Mouse (Mus musculus): ENCODE data around the gene Rph3al. TPM values are rescaled to one million over a fixed set of nuclear protein-coding genes. Genes with fewer than 3 reads are reported as not detected.

Gene Rph3al
- total RNA-seq, 2 experiments from 2014 or later = 5.6 to 7.5 TPM

DNA sequence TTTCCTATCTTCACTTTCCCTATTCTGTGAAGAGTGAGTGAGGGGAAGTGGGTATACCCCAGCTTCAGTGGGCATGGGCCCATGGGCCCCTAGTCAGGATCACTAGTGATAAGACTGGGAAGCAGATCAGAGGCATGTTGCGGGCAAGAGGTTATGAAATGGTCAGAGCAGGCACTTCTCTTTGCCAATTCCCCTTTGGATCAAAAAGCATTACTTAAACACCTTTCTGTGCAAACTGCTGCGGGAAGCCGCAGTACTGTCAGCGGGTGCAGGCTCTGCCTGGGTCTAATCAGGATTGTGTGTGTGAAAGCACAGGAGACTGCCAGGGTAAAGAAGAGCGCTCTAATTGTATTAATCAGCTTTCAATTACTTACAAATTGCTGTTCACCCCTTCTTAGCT is 67.8 kb downstream of the Rph3al start:
- ATAC-seq (replicated peaks; ENCODE audit: low FRiP score, poor library complexity, severe bottlenecking) = no peak

DNA sequence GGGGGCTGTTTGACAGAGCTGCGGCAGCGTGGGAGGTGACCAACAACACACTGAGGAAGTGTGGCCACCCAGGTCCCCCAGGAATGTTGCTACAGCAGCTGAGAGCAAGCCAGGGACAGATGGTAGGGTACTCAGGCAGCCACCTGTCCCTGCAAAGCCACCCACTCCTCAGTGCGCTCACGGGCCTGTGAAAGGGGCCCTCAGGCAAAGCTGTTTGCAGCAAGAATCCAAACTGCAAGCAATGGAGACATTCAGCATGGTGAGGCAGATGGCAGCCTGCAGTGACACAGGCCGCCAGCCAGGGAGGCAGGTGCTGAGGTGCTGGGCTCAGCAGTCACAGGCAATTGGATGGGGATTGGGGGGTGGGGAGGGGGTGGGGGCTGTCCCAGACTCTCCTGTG is 68.3 kb downstream of the Rph3al start:
- no peak for ATAC-seq (replicated peaks; ENCODE audit: low FRiP score, poor library complexity, severe bottlenecking)

DNA sequence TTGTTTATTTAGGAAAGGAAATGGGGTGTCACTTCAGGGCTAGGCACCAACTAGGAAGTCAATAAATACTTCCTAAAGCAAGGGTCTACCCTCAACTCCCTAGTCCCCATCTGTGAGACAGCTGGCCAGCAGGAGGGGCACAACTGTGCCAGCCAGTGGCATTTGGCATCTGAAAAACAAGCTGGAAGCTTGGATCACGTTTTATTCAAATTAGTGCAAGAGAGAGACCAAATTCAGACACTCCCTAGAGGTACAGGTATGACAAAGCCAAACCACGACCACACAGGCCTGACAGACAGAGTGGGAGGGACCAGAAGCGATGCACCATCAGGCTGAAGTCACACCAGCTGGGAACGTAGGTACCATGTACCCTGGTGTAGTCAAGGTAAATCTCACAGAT is 71.4 kb downstream of the Rph3al start:
- ATAC-seq (replicated peaks; ENCODE audit: low FRiP score, poor library complexity, severe bottlenecking) = no peak

DNA sequence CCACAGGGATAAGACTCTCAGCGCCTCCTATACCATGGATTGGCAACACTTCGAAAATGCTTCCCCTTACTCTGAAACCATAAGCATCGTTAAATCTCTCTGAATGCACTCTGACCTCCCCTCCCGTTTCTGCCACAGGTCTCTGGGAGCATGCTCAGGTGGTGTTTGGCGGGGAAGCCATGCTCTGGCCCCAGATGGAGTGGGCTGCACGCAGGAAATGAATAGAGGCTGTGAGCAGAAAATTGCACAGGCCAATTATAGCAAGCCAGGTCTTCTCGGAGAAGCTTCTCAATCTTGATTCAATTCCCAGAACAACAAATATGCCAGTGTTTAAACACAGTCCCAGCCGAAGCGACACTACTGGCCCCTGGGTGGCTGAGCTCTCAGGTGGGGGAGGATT is 72.4 kb downstream of the Rph3al start:
- ATAC-seq (replicated peaks; ENCODE audit: low FRiP score, poor library complexity, severe bottlenecking) = no peak

DNA sequence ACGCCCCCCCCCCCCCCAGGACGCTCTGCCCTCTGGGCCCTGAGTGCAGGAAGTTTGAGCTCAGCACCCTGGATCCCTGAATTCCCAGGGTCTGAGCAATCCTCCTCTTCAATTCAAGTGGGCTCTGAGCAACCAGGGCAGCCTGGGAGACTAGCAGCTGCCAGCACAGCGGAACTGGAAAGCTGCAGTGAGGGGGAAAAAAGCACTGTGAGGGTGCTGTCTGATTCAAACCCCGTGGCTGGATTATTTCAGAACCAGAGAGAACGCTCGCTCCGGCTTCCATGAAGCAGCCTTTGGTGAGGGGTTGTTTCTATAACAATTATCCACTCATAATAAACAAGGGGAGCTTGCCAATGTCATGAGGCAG is 73.0 kb downstream of the Rph3al start:
- no peak for ATAC-seq (replicated peaks; ENCODE audit: low FRiP score, poor library complexity, severe bottlenecking)

DNA sequence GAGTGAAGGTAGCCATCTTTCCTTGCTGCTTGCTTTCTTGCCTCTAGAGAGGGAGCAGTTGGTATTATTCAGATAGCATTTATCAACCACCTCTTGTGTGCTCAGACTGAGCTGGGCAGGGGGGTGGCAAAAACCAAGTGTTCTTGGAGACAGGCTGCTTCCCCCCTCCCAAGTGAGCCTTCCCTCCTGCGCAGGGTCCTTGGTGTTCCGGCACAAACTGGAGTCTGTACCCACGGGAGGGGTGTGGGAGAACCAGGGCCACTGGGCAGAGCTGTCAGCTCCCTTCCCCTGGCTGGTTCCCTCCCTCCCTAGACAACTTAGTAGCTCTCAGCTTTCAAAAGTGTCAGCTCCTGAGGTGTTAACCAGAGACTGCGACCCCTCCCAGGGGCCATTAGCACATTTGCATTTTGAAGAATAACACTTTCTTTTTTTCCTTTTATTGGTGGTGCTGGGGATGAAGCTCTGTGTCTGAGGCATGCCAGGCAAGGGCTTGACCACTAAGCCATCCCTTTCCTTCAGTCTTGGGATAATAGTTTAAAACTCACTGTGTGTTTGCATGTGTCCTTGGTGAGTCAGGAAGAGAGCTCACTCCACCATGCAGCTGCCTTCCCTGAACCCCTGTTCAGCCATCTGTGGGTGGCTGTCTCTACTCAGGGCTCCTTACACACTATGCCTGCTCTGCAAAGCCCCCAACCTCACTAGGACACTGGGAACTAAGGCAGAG is 73.5 kb downstream of the Rph3al start:
- ATAC-seq (replicated peaks; ENCODE audit: low FRiP score, poor library complexity, severe bottlenecking) = no peak

DNA sequence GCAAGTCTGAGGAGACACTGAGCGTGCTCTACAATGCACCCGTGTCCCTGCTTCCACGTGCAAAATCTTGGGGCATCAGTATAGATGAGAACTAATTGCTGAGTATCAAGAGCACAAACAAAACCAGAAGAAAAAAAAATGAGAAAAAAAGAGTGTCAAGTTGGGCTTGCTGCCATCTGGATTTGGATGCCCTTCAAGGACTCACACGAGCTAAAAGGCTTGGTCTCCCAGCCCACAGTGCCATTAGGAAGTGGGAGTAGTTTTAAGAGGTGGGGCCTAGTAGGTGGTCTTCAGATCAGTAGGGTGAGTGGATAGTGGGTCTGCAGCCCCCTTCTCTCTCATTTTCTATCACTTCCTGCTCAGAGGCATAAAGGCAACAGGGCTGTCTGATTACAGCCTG is 75.8 kb downstream of the Rph3al start:
- no peak for ATAC-seq (replicated peaks; ENCODE audit: low FRiP score, poor library complexity, severe bottlenecking)

DNA sequence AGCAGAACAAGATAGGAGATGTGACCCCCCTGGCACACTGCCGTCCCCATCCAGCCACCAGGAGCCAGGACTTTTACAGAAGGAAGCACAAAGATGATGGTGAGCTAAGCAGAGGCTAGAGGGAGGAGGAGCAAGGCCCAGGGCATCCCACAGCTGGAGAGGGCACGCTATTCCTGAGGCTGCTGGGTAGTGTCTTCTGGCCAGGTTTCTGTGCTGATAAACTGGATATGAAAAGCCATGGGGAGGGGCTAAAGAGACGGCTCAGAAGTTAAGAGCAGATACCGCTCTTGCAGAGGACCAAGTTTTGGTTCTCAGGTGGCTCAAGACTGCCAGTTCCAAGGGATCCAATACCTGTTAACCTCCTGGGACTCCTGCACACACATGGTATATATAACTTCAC is 76.6 kb downstream of the Rph3al start:
- ATAC-seq (replicated peaks; ENCODE audit: low FRiP score, poor library complexity, severe bottlenecking) = no peak

DNA sequence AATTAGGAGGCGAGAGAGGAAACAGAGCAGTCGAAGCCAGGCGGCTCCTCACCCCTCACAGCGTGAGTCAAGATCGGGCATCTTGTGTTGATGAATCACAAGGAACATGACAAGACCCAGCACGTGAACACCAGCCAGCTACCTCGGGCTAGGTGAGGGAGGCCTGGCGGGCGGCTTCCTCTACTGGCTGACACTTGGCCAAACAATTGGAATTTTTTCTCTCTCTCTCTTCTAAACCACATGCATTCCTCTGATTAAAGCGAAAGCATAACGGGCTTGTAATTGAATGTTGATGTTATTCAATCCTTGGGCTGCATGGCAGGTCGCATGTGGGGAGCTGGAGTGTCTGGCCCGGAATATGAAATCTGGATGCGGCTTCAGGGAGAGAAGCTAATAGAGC is 77.0 kb downstream of the Rph3al start:
- no peak for ATAC-seq (replicated peaks; ENCODE audit: low FRiP score, poor library complexity, severe bottlenecking)

DNA sequence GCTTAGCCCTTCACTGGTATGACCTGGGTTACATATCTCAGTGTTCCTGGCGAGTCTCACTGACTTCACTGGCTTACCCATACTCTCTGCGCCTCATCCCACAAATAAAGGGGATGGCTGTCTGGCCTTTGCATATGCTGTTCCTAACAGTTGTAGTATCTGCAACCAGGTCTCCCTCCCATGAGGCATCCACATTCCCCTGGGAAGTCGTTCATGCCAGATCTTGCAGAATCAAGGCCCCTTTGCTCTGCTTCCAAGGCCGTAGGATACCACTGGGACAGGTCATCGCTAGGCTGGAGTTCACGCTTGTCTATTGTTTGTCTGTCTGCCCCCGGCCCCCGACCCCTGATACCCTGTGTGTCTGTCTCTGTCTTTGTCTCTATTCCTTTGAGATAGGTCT is 78.8 kb downstream of the Rph3al start:
- no peak for ATAC-seq (replicated peaks; ENCODE audit: low FRiP score, poor library complexity, severe bottlenecking)

DNA sequence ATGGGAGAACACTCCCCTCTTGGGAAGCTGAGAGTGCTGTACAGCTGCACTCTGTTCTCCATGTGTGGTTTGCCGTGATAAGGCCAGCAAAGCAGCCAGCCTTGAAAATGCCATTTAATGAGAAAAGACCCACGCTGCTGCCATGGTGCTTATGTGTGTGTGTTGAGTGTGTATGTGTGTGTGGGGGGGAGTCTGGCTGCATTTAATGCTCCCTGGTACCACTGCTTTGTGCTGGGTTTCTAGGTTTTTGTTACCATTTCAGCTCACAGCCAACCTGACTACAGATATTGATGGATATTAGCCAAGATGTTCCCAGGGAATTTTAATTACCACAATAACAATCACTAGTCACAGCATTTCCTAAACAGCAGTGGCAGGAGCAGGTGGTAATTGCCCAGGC is 79.3 kb downstream of the Rph3al start:
- no peak for ATAC-seq (replicated peaks; ENCODE audit: low FRiP score, poor library complexity, severe bottlenecking)

DNA sequence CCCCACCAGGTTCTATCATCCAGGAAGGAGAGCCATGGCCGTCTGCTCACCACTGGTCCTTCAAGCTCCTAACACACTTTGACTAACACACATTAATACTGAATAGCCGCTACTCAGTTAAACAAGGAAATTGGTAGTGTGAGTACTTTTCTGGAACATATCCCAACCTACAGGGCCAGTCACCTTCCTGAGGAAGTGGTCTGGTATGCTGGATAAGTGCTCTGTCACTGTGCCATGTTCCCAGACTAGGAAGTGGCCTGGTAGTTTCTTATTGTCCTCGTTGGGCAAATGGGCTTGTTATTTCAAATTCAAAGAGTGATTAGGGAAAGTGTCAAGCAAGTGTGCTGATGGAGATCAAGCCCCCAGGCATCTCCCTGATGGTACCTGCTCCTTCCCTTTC is 80.4 kb downstream of the Rph3al start:
- ATAC-seq (replicated peaks; ENCODE audit: low FRiP score, poor library complexity, severe bottlenecking) = no peak

DNA sequence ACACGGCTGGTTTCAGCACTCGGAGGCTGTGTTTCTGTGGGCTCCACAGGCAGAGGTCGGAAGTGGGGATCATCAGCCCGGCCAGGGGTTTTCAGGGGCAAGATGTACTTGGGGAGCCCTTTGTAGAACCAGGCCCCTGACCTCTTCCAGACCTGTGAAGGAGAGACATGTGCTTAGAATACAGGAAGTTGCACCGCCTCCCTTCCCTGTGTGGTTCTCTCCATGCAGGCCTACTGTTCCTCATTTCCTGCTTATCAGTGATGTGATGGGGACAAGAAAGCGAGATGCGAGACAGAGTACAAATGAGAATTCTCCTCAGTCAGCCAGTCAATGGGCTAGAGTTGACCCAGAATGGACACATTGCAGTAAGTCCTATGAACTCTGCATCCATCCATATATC is 83.9 kb downstream of the Rph3al start:
- no peak for ATAC-seq (replicated peaks; ENCODE audit: low FRiP score, poor library complexity, severe bottlenecking)

DNA sequence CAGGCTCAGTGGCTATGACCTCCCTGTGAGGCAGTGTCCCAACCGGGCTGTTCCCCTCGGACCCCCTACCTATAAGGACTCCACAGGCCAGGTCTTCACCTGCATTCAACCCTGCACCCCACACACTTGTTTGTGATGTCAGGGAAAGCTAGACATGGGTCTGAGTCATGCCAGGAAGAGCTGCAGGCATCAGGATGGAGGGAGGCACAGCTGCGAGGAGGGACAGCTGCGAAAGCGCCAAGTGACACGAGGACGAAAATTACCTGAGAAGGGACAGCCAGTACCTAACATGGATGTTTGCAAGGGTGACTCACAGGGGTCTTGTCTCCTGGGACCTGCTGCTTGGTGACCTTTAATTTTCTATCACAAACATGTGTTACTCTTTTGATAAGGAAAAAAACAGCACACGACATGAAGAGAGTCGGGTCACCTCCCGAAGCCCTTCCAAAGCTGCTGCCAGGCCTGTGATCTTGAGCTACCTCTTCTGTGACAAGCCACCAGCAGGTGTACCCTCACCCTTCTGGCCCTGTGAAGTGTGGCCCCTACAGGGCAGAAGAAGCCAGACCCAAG is 85.1 kb downstream of the Rph3al start:
- no peak for ATAC-seq (replicated peaks; ENCODE audit: low FRiP score, poor library complexity, severe bottlenecking)

DNA sequence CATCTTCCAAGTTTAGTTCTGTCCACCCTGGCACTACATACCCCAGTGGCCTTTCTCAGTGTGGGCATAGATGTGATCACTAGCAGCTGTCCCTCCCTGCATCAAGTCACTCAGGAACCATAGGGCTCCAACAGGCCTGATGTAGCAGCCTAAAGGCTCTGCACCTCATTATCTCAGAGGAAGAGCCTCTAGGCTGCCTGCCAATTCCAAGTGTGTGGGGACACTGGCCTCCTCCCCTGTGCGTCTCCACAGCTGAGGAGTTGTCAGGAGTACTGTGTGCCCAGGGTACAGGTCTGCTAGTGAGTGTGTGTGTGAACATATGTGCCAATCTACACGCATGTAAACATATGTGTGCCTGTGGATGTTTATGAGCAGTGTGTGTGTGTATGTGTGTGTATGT is 85.7 kb downstream of the Rph3al start:
- ATAC-seq (replicated peaks; ENCODE audit: low FRiP score, poor library complexity, severe bottlenecking) = 0 out of 2 replicates have a peak, but pooled peaks have one; percentile 26

DNA sequence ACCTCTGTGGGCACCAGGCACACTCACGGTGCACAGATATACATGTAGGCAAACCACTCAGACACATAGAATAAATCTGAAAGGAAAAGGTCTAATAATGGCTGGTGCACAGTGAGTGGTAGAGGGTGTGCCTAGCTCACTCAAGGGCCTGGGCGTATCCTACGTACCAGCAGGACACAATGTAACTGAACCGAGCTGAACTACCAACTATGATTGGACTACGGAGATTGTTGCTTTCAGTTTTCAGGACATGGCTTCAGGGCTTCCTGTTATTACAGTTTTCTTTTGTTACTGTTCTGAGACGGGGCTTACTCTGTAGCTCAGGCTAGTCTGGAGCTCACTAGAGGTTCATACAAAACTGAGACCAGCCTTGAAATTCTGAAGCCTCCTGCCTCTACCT is 88.7 kb downstream of the Rph3al start:
- no peak for ATAC-seq (replicated peaks; ENCODE audit: low FRiP score, poor library complexity, severe bottlenecking)

DNA sequence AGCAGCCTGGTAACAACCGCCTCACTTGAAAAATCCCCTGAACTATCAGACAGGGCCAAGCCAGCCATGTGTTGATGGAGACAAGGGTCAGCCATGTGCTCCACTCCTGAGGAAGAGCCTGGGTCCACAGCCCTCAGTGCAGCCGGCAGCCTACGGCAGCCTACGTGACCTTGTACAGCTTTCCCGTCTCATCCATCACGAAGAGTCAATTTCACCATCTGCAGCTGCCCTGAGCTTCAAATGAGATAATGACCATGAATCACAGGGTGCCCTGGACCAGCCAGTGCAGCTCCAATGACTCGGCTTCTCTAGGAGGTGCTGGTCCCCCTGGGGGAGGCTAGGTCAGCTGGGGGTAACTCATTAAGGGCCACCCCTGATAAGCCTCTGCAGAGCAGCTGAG is 91.6 kb downstream of the Rph3al start:
- ATAC-seq (replicated peaks; ENCODE audit: low FRiP score, poor library complexity, severe bottlenecking) = no peak

DNA sequence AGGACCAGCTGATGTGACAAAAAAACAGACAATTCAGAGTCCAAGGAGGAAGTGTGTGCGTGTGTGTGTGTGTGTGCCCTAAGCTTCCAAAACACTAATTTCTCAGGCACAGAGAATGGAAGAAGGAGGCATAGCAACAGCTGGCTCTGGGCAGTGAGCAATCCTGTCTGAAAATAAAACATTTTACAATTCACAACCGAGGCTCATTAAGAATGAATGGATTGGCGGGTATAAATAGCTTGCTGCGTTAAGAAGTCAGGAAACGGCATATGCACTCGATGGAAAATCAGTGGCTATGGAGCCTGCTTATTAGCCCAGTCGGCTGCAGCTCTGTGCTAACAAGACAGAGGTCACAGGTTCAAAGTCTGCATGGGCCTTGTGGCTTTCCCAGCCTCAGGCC is 92.6 kb downstream of the Rph3al start:
- no peak for ATAC-seq (replicated peaks; ENCODE audit: low FRiP score, poor library complexity, severe bottlenecking)

DNA sequence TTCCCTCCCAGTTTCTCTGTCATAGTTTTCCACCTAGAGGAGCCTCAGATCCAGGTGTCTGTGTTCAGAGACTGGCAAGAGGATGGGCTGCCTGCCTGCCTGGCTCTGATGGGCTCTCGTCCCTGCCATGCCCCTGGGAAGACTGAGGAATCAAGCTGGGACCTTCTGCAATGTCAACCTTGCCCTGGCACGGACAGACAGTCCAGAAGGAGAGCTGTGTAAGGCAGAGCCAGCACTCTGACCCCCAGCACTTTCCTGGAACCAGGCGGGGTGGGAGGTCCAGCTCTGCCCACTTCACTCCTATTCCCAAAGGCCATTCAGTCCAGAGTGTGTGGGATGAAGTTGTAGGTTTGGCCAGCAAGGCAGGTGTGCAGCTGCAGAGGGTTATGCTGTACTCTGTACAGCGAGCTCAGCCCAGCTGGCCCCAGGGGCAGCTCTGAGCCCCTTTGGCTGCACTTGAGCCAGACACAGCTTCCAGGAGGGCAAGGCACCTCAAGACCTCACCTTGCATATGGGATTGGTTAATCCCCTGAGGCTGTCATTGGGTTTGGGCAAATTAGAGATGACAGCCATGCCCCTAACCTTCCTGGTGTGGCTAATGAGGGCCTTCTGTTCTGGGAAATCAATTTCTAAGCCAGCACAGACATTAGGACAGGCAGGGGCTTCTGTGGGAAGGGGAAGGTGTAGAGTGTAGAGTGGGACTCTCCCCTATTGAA is 95.2 kb downstream of the Rph3al start:
- ATAC-seq (replicated peaks; ENCODE audit: low FRiP score, poor library complexity, severe bottlenecking) = no peak

DNA sequence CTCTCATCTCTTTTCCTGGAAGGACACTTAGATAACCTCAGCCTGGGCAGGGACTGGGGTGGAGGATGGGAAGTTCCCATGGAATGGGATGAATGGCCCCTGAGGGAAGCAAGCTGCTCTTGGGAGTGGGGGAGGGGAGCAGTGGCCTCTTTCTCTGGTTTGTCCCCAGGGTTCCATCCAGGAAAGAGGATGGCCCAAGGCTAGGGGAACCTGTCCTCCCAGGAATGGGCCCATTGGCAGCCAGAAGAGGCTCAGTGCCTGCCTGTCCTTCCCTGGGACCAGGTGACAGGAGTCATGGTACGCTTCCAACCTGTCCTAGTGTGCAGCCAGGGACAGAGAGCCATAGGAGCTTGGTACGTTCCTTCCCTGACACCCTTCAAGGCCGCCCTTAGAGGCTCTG is 96.7 kb downstream of the Rph3al start:
- no peak for ATAC-seq (replicated peaks; ENCODE audit: low FRiP score, poor library complexity, severe bottlenecking)
